Mouse (Mus musculus): Measurements from ENCODE around the gene Dtx1. TPM values are rescaled to one million over a fixed set of nuclear protein-coding genes. Genes with fewer than 3 reads are reported as not detected.

Gene Dtx1
- polyA plus RNA-seq, 1 experiment from 2014 or later = 0.30 TPM

DNA sequence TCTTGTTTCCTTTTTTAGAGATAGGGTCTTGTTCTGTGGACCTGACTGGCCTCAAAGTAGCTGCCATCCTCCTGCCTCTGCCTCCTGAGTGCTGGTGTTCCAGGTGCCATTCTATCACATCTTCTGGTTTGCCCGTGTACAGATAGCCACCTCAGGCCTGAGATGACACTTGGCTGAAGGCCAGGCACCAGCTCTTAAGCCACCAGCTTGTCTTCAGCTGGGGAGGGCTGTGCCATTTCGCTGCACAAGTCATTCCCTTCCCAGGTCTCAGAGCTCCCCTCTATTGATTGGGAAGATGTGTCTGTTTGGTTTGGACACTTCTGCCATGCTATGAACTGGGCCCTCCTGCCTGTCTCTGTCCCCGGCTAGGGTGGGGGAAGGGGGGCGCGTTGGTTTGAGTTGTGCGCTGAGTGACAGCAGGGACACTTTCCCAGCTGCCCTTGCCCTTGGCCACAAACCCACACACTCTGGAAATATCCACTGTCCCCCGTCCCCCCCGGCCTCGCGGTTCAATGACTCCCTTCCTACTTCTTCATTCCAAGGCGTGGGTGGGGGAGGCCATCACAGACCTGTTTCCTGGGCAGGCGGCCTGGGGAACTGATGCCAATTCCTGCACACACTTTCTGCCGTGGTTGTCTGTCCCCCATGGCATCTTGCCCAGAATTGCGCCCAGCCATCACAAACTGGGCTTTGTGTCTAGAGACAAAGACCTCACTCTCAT lies 68.2 kb downstream of the Dtx1 start:
- no peak for DNase-seq (ENCODE audit: low read depth, low spot score)
- ATAC-seq = peak; percentile 29
- ChIA-PET CTCF (interaction anchor here (1.2 to 2.5 kb wide), 2 partner anchors 12 to 23 kb away, joined by 5 to 15 read pairs; no protein-coding TSS in a partner anchor), POLR2A (no interaction called here)
- in situ Hi-C loops (cut with MboI; ENCODE audit: low pct_unique_long_range_greater_than_20kb) = no loop called here
- TF ChIP-seq CTCF (IDR thresholded peaks at IDR 0.05) = no peak
- H3K27me3 ChIP-seq = no peaks in the 10 kb centered on the region

- no peaks in the 10 kb centered on the region for H3K27me3 ChIP-seq
- ATAC-seq (no peak), DNase-seq (ENCODE audit: low read depth, low spot score) (no peak)
- no peak for TF ChIP-seq CTCF (IDR thresholded peaks at IDR 0.05)
- in situ Hi-C loops (cut with MboI; ENCODE audit: low pct_unique_long_range_greater_than_20kb) = no loop called here
- POLR2A ChIA-PET = no interaction called here
- CTCF ChIA-PET = interaction anchor here (1.6 kb wide), 1 partner anchor 21 kb away, joined by 5 read pairs; no protein-coding TSS in a partner anchor
These were observed 71.6 kb downstream of the Dtx1 start for GRCm38 (mm10) chr5:120640094-120640493.

GRCm38 (mm10) chr5:120635633-120636032 lies 76.1 kb downstream of the Dtx1 start:
- no peak for TF ChIP-seq CTCF (IDR thresholded peaks at IDR 0.05)
- H3K27me3 ChIP-seq = no peaks in the 10 kb centered on the region
- DNase-seq (ENCODE audit: low read depth, low spot score) (no peak), ATAC-seq (no peak)
- ChIA-PET CTCF (interaction anchor here (1.0 to 1.4 kb wide), 2 partner anchors 13 to 15 kb away, joined by 3 read pairs; no protein-coding TSS in a partner anchor), POLR2A (no interaction called here)
- in situ Hi-C loops (cut with MboI; ENCODE audit: low pct_unique_long_range_greater_than_20kb) = no loop called here

- ATAC-seq = no peak
- ChIA-PET CTCF (interaction anchor here (0.7 to 1.3 kb wide), 2 partner anchors 11 to 15 kb away, joined by 3 to 4 read pairs; no protein-coding TSS in a partner anchor), POLR2A (interaction anchor here (0.6 to 1.3 kb wide), 3 partner anchors 23 to 416 kb away, joined by 3 to 4 read pairs (median 3); no protein-coding TSS in a partner anchor)
- no peaks in the 10 kb centered on the region for H3K27me3 ChIP-seq
- in situ Hi-C loops (cut with MboI; ENCODE audit: low pct_unique_long_range_greater_than_20kb) = no loop called here
- TF ChIP-seq CTCF (IDR thresholded peaks at IDR 0.05) = no peak
- no peak for DNase-seq (ENCODE audit: low read depth, low spot score)
These were observed 76.9 kb downstream of the Dtx1 start for GRCm38 (mm10) chr5:120634860-120635259.

- DNase-seq (ENCODE audit: low read depth, low spot score) (no peak), ATAC-seq (no peak)
- in situ Hi-C loops (cut with MboI; ENCODE audit: low pct_unique_long_range_greater_than_20kb) = no loop called here
- ChIA-PET CTCF (interaction anchor here (1.3 kb wide), 1 partner anchor 14 kb away, joined by 4 read pairs; no protein-coding TSS in a partner anchor), POLR2A (interaction anchor here (0.6 to 1.3 kb wide), 2 partner anchors 24 to 415 kb away, joined by 3 to 4 read pairs; no protein-coding TSS in a partner anchor)
- H3K27me3 ChIP-seq = no peaks in the 10 kb centered on the region
- TF ChIP-seq CTCF (IDR thresholded peaks at IDR 0.05) = no peak
These were observed 77.6 kb downstream of the Dtx1 start, which contains the start of gene Cfap73 for GRCm38 (mm10) chr5:120634131-120634530. Gene Cfap73 (minus strand): TSS chr5:120634235.

GRCm38 (mm10) chr5:120631892-120632291 lies 79.8 kb downstream of the Dtx1 start:
- ChIA-PET POLR2A (no interaction called here), CTCF (interaction anchor here (0.8 to 2.1 kb wide), 4 partner anchors 11 to 48 kb away, joined by 3 to 7 read pairs (median 4); no protein-coding TSS in a partner anchor)
- DNase-seq (ENCODE audit: low read depth, low spot score) (no peak), ATAC-seq (no peak)
- in situ Hi-C loops (cut with MboI; ENCODE audit: low pct_unique_long_range_greater_than_20kb) = no loop called here
- no peaks in the 10 kb centered on the region for H3K27me3 ChIP-seq
- no peak for TF ChIP-seq CTCF (IDR thresholded peaks at IDR 0.05)

GRCm38 (mm10) chr5:120631128-120631527 lies 80.6 kb downstream of the Dtx1 start:
- ATAC-seq = no peak
- no peak for DNase-seq (ENCODE audit: low read depth, low spot score)
- TF ChIP-seq CTCF (IDR thresholded peaks at IDR 0.05) = no peak
- ChIA-PET POLR2A (no interaction called here), CTCF (interaction anchor here (1.2 to 2.1 kb wide), 4 partner anchors 12 to 49 kb away, joined by 3 to 7 read pairs (median 4); no protein-coding TSS in a partner anchor)
- no peaks in the 10 kb centered on the region for H3K27me3 ChIP-seq
- in situ Hi-C loops (cut with MboI; ENCODE audit: low pct_unique_long_range_greater_than_20kb) = no loop called here

Other genes starting within 250 kb of the Dtx1 start
- gene Sdsl, start 239.1 kb downstream of the Dtx1 start, polyA plus RNA-seq (2021) = 18.5 TPM
- 1.3 TPM for gene Sds, start 235.4 kb downstream of the Dtx1 start, polyA plus RNA-seq (2021)
- 97.1 TPM for gene Plbd2, start 208.3 kb downstream of the Dtx1 start, polyA plus RNA-seq (2021)
- gene Slc8b1, start 200.8 kb downstream of the Dtx1 start, polyA plus RNA-seq (2021) = 13.4 TPM
- gene Tpcn1, start 123.3 kb downstream of the Dtx1 start, polyA plus RNA-seq (2021) = 125 TPM
- gene Iqcd, start 122.9 kb downstream of the Dtx1 start, polyA plus RNA-seq (2021) = 10.5 TPM
- 14.0 TPM for gene Rita1, start 99.3 kb downstream of the Dtx1 start, polyA plus RNA-seq (2021)
- 54.0 TPM for gene Ddx54, start 99.2 kb downstream of the Dtx1 start, polyA plus RNA-seq (2021)
- gene Cfap73, start 77.7 kb downstream of the Dtx1 start, polyA plus RNA-seq (2021) = 0.10 TPM
- 0.15 TPM for gene Rasal1, start 63.1 kb downstream of the Dtx1 start, polyA plus RNA-seq (2021)
- gene Oas2, start 37.9 kb upstream of the Dtx1 start, polyA plus RNA-seq (2021) = not detected
- 0.04 TPM for gene Oas3, start 65.7 kb upstream of the Dtx1 start, polyA plus RNA-seq (2021)
- not detected for gene Oas1e, start 83.6 kb upstream of the Dtx1 start, polyA plus RNA-seq (2021)
- 1.9 TPM for gene Oas1c, start 100.6 kb upstream of the Dtx1 start, polyA plus RNA-seq (2021)
- gene Oas1f, start 135.4 kb upstream of the Dtx1 start, polyA plus RNA-seq (2021) = not detected
- not detected for gene Oas1h, start 149.5 kb upstream of the Dtx1 start, polyA plus RNA-seq (2021)
- gene Oas1g, start 175.7 kb upstream of the Dtx1 start, polyA plus RNA-seq (2021) = 0.04 TPM
- gene Oas1a, start 195.6 kb upstream of the Dtx1 start, polyA plus RNA-seq (2021) = 0.21 TPM
- gene Oas1d, start 202.6 kb upstream of the Dtx1 start, polyA plus RNA-seq (2021) = not detected